In the genomic region with DNA sequence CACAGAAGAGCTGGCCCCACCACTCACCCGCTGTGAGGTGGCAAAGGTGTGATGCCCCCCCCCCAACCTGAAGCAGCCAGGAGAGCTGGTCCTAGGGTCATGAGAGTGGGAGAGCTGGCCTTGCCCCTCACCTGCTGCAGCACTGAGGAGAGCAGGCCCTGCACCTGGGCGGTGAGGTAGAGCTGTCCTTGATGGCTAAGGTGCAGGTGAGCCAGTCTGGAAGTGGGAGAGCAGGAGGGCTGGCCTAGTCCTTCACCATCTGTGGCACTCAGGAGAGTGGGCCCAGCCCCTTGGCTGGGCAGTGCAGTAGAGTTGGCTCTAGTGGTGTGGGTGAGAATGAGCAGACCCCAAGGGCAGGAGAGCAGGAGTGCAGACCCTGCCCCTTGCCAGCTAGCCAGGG, we compare ENCODE assay signal across 26 mouse cellular contexts. TPM values are rescaled to one million over a fixed set of nuclear protein-coding genes. Genes with fewer than 3 reads are reported as not detected.
A peak's percentile ranks its signal among the peaks of the same experiment; 100 is the strongest.
DNase-seq lines count a peak whose midpoint lies in the region; ATAC-seq and TF ChIP-seq lines count a peak whose summit lies in the region.
"Had no signal": no experiment of that assay in that cellular context is flagged by ENCODE, and none has a peak within 500 bp of the region (broad histone marks: within the 10 kb centered on the region; RNA-seq: fewer than 3 reads in every experiment).

No protein-coding gene starts in this region.

- no peaks in the 10 kb centered on the region for H3K9me3 ChIP-seq in hindbrain, embryonic 11.5 days (ENCODE audit: control insufficient read depth, low read length)
- H3K9me3 ChIP-seq in hindbrain, postnatal 0 days (ENCODE audit: low read length) = no peaks in the 10 kb centered on the region
- no peaks in the 10 kb centered on the region for H3K9me3 ChIP-seq in lung, embryonic 15.5 days
- no peaks in the 10 kb centered on the region for H3K9me3 ChIP-seq in embryonic facial prominence, embryonic 12.5 days
- H3K9me3 ChIP-seq in limb, embryonic 13.5 days = no peaks in the 10 kb centered on the region
- H3K9me3 ChIP-seq: G1E; heart, embryonic 13.5 days; neural tube, embryonic 15.5 days had no signal

- no peaks in the 10 kb centered on the region for H3K27me3 ChIP-seq in hindbrain, embryonic 11.5 days (ENCODE audit: control insufficient read depth, insufficient read depth, low read length)
- H3K27me3 ChIP-seq in hindbrain, postnatal 0 days (ENCODE audit: insufficient read depth, low read length) = no peaks in the 10 kb centered on the region
- H3K27me3 ChIP-seq in lung, embryonic 15.5 days = no peaks in the 10 kb centered on the region
- H3K27me3 ChIP-seq in embryonic facial prominence, embryonic 12.5 days = no peaks in the 10 kb centered on the region
- no peaks in the 10 kb centered on the region for H3K27me3 ChIP-seq in limb, embryonic 13.5 days
- H3K27me3 ChIP-seq: CH12.LX; neural tube, embryonic 15.5 days had no signal

- no peak for DNase-seq in hindbrain, embryonic 11.5 days (ENCODE audit: low spot score)
- no peak for DNase-seq in hindbrain, postnatal 0 days (ENCODE audit: low spot score)
- no peak for DNase-seq in lung, postnatal 14 days
- no peak for DNase-seq in cerebellum, adult 9-10 months
- DNase-seq: adrenal gland, postnatal 36 days; B cell, adult 2 months; gastrocnemius, postnatal 25 days; heart, adult 2 months; heart, postnatal 14 days; kidney, postnatal 4 days; lung, adult 18-20 months; lung, postnatal 4 days; right cerebral cortex, adult 18-20 months; right cerebral cortex, postnatal 4 days; thymus, postnatal 25 days had no signal

- ATAC-seq in hindbrain, embryonic 11.5 days (ENCODE audit: low FRiP score) = 0 out of 2 replicates have a peak, but pooled peaks have one; percentile 28
- no peak for ATAC-seq in hindbrain, postnatal 0 days
- peak; percentile 19; the same call in 1 of the 2 replicates for ATAC-seq in lung, embryonic 15.5 days (ENCODE audit: borderline replicate concordance, extremely low read depth, low FRiP score, low TSS enrichment)
- ATAC-seq in embryonic facial prominence, embryonic 12.5 days (ENCODE audit: insufficient number of reproducible peaks, insufficient read depth, low FRiP score, low TSS enrichment) = 0 out of 2 replicates have a peak, but pooled peaks have one; percentile 35
- ATAC-seq in limb, embryonic 13.5 days (ENCODE audit: low FRiP score, low read depth) = 0 out of 2 replicates have a peak, but pooled peaks have one; percentile 15
- ATAC-seq: forebrain, embryonic 16.5 days; intestine, postnatal 0 days; Patski had no signal

- no peak for TF ChIP-seq CTCF in hindbrain, postnatal 0 days (IDR thresholded peaks at IDR 0.05; ENCODE audit: low read depth)

- no peaks in the 10 kb centered on the region for H3K36me3 ChIP-seq in hindbrain, embryonic 11.5 days (ENCODE audit: control insufficient read depth, insufficient read depth, low read length)
- no peaks in the 10 kb centered on the region for H3K36me3 ChIP-seq in hindbrain, postnatal 0 days (ENCODE audit: insufficient read depth, low read length)
- H3K36me3 ChIP-seq in lung, embryonic 15.5 days = no peaks in the 10 kb centered on the region
- no peaks in the 10 kb centered on the region for H3K36me3 ChIP-seq in embryonic facial prominence, embryonic 12.5 days
- H3K36me3 ChIP-seq in limb, embryonic 13.5 days = no peaks in the 10 kb centered on the region
- H3K36me3 ChIP-seq: G1E; heart, embryonic 13.5 days; neural tube, embryonic 15.5 days had no signal

- no peak overlapping the region for H3K4me3 ChIP-seq in hindbrain, embryonic 11.5 days (ENCODE audit: low read depth, low read length)
- H3K4me3 ChIP-seq in hindbrain, postnatal 0 days (ENCODE audit: low read length) = no peak overlapping the region
- no peak overlapping the region for H3K4me3 ChIP-seq in lung, embryonic 15.5 days
- no peak overlapping the region for H3K4me3 ChIP-seq in embryonic facial prominence, embryonic 12.5 days
- no peak overlapping the region for H3K4me3 ChIP-seq in limb, embryonic 13.5 days
- H3K4me3 ChIP-seq: heart, adult 2 months; heart, embryonic 13.5 days; neural tube, embryonic 15.5 days had no signal

- WGBS in hindbrain, embryonic 11.5 days = 96% methylated on average over 2 of the region's 2 CpGs
- WGBS in hindbrain, postnatal 0 days = 97% methylated on average over 2 of the region's 2 CpGs
- WGBS in lung, embryonic 15.5 days = 81% methylated on average over 2 of the region's 2 CpGs
- 82% methylated on average over 2 of the region's 2 CpGs for WGBS in embryonic facial prominence, embryonic 12.5 days
- 91% methylated on average over 2 of the region's 2 CpGs for WGBS in limb, embryonic 13.5 days

- no peaks in the 10 kb centered on the region for H3K4me1 ChIP-seq in hindbrain, embryonic 11.5 days (replicated peaks; ENCODE audit: control insufficient read depth, insufficient read depth, low read length)
- no peaks in the 10 kb centered on the region for H3K4me1 ChIP-seq in hindbrain, postnatal 0 days (ENCODE audit: insufficient read depth, low read length)
- H3K4me1 ChIP-seq in lung, embryonic 15.5 days = no peaks in the 10 kb centered on the region
- no peaks in the 10 kb centered on the region for H3K4me1 ChIP-seq in embryonic facial prominence, embryonic 12.5 days
- no peaks in the 10 kb centered on the region for H3K4me1 ChIP-seq in limb, embryonic 13.5 days
- H3K4me1 ChIP-seq: heart, embryonic 13.5 days; neural tube, embryonic 15.5 days had no signal

- no peak overlapping the region for H3K4me2 ChIP-seq in hindbrain, embryonic 11.5 days (replicated peaks; ENCODE audit: low read depth, low read length)
- H3K4me2 ChIP-seq in hindbrain, postnatal 0 days (ENCODE audit: low read depth, low read length) = no peak overlapping the region
- H3K4me2 ChIP-seq in lung, embryonic 15.5 days = no peak overlapping the region
- no peak overlapping the region for H3K4me2 ChIP-seq in embryonic facial prominence, embryonic 12.5 days (replicated peaks)
- no peak overlapping the region for H3K4me2 ChIP-seq in limb, embryonic 13.5 days (replicated peaks)
- H3K4me2 ChIP-seq: heart, embryonic 13.5 days; liver, embryonic 11.5 days; neural tube, embryonic 15.5 days had no signal

- no peak overlapping the region for H3K27ac ChIP-seq in hindbrain, embryonic 11.5 days (ENCODE audit: low read depth, low read length)
- H3K27ac ChIP-seq in hindbrain, postnatal 0 days = no peak overlapping the region
- H3K27ac ChIP-seq in lung, embryonic 15.5 days = no peak overlapping the region
- H3K27ac ChIP-seq in embryonic facial prominence, embryonic 12.5 days = no peak overlapping the region
- H3K27ac ChIP-seq in limb, embryonic 13.5 days = no peak overlapping the region
- H3K27ac ChIP-seq: heart, adult 2 months; heart, embryonic 13.5 days; neural tube, embryonic 15.5 days had no signal

- no peak overlapping the region for H3K9ac ChIP-seq in hindbrain, embryonic 11.5 days (ENCODE audit: low read depth, low read length)
- H3K9ac ChIP-seq in hindbrain, postnatal 0 days (replicated peaks; ENCODE audit: low read length) = no peak overlapping the region
- no peak overlapping the region for H3K9ac ChIP-seq in lung, embryonic 15.5 days
- H3K9ac ChIP-seq in embryonic facial prominence, embryonic 12.5 days = no peak overlapping the region
- H3K9ac ChIP-seq in limb, embryonic 13.5 days = no peak overlapping the region
- H3K9ac ChIP-seq: heart, embryonic 13.5 days; neural tube, embryonic 15.5 days had no signal

RNA-seq across cellular contexts. Expression of a gene that starts 28.4 kb away (rescaled TPM):
- polyA plus RNA-seq in hindbrain, embryonic 11.5 days (2014; fragmentation: Nextera tagmentation; extraction: Ambion mirVana) = 22.1 and 23.4 TPM in 2 replicates
- total RNA-seq in hindbrain, postnatal 0 days (2014; rRNA removed) = 7.4 and 10.4 TPM in 2 replicates
- 13.2 and 17.3 TPM in 2 replicates for polyA plus RNA-seq in hindbrain, postnatal 0 days (2015; fragmentation: Nextera tagmentation; extraction: Ambion mirVana)
- polyA plus RNA-seq in lung, embryonic 15.5 days (2015; fragmentation: Nextera tagmentation; extraction: Ambion mirVana) = 20.0 and 20.8 TPM in 2 replicates
- 23.4 and 26.1 TPM in 2 replicates for polyA plus RNA-seq in embryonic facial prominence, embryonic 12.5 days (2016; fragmentation: Nextera tagmentation; extraction: Ambion mirVana)
- polyA plus RNA-seq in limb, embryonic 13.5 days (2015; fragmentation: Nextera tagmentation; extraction: Ambion mirVana) = 21.9 and 24.6 TPM in 2 replicates
